Mouse (Mus musculus): Measurements from ENCODE around the gene Vtcn1. TPM values are rescaled to one million over a fixed set of nuclear protein-coding genes. Genes with fewer than 3 reads are reported as not detected.

The Vtcn1 gene
- polyA plus RNA-seq, 1 experiment from 2014 or later: 0.41 TPM

GRCm38 (mm10) chr3:100818709-100819108 lies 6.5 kb upstream of the Vtcn1 start:
- Histone ChIP-seq H3K36me3 (ENCODE audit: control insufficient read depth, insufficient read depth, low read length) (no peaks in the 10 kb centered on the region), H3K4me2 (ENCODE audit: low read length) (no peak overlapping the region), H3K9me3 (ENCODE audit: control insufficient read depth, low read length) (no peaks in the 10 kb centered on the region), H3K27ac (replicated peaks in 1 of 2; ENCODE audit: control insufficient read depth in 1 of 2, insufficient read depth in 1 of 2, low read depth in 2 of 2, low read length in 2 of 2) (no peak overlapping the region), H3K9ac (ENCODE audit: low read length) (no peak overlapping the region), H3K4me3 (ENCODE audit: control insufficient read depth in 1 of 2, insufficient read depth in 1 of 2, low read depth in 1 of 2, low read length in 2 of 2) (no peak overlapping the region), H3K27me3 (ENCODE audit: control insufficient read depth, insufficient read depth, low read length) (no peaks in the 10 kb centered on the region), H3K4me1 (ENCODE audit: control insufficient read depth in 2 of 2, insufficient read depth in 2 of 2, low read length in 2 of 2) (no peaks in the 10 kb centered on the region)
- WGBS: 73% methylated on average over 4 of the region's 4 CpGs
- no peak for ATAC-seq (ENCODE audit: insufficient number of reproducible peaks, insufficient read depth, low FRiP score, low read depth)

DNA sequence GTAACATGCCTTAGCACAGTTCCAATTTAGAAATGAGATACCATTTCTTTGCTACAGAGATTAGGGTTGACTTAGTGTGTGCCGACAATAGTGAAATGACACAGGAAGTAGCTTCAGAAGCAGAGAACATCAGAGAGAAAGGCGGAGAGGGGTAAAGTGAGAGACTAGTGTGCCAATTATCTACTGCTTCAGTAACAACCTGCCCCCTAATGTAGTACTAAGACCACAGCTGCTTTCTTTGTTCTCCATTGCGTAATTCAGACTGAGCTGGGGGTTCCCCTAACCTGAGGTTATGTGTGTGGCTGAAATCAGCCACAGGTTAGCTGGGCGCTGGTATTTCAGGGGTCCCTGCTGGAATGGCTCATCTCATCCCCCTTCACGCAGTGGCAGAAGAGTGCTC lies 5.7 kb upstream of the Vtcn1 start:
- no peaks in the 10 kb centered on the region for H3K9me3 ChIP-seq (ENCODE audit: control insufficient read depth, low read length)
- WGBS: 90% methylated on average over 5 of the region's 5 CpGs

DNA sequence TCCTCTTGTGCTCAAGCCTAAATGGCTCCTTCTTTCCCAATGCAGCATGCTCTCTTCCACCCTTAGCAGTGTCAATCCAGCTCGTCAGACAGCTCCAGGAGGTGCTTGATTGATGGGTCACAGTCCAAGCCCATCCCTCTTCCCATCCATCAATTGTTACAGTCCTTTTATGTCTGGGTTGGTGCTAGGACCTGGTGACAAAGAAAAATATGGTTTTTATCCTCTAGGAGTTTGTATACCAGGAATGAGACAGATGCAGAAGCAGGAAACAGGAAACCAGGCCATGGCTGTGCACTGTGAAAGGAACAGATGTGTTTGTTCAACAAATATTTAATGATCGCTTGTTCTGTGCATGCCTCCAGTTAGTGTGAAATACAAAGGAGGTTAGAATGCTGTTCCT lies 4.4 kb upstream of the Vtcn1 start:
- ATAC-seq (ENCODE audit: insufficient number of reproducible peaks, insufficient read depth, low FRiP score, low read depth): no peak
- Histone ChIP-seq H3K4me1 (ENCODE audit: control insufficient read depth in 2 of 2, insufficient read depth in 2 of 2, low read length in 2 of 2) (peaks cover 0 to 7% of the 10 kb centered on the region in 2 experiments; a peak in 2 of 4 replicates), H3K4me2 (ENCODE audit: low read length) (no peak overlapping the region), H3K27ac (replicated peaks in 1 of 2; ENCODE audit: control insufficient read depth in 1 of 2, insufficient read depth in 1 of 2, low read depth in 2 of 2, low read length in 2 of 2) (no peak overlapping the region), H3K36me3 (ENCODE audit: control insufficient read depth, insufficient read depth, low read length) (no peaks in the 10 kb centered on the region), H3K9ac (ENCODE audit: low read length) (no peak overlapping the region), H3K9me3 (ENCODE audit: control insufficient read depth, low read length) (no peaks in the 10 kb centered on the region), H3K4me3 (ENCODE audit: control insufficient read depth in 1 of 2, insufficient read depth in 1 of 2, low read depth in 1 of 2, low read length in 2 of 2) (no peak overlapping the region), H3K27me3 (ENCODE audit: control insufficient read depth, insufficient read depth, low read length) (no peaks in the 10 kb centered on the region)
- 63% methylated on average over 2 of the region's 2 CpGs for WGBS

More for the DNA sequence above, 5.7 kb upstream of the Vtcn1 start:
- Histone ChIP-seq H3K4me3 (ENCODE audit: control insufficient read depth in 1 of 2, insufficient read depth in 1 of 2, low read depth in 1 of 2, low read length in 2 of 2) (no peak overlapping the region), H3K4me2 (ENCODE audit: low read length) (no peak overlapping the region), H3K4me1 (ENCODE audit: control insufficient read depth in 2 of 2, insufficient read depth in 2 of 2, low read length in 2 of 2) (no peaks in the 10 kb centered on the region), H3K27me3 (ENCODE audit: control insufficient read depth, insufficient read depth, low read length) (no peaks in the 10 kb centered on the region), H3K36me3 (ENCODE audit: control insufficient read depth, insufficient read depth, low read length) (no peaks in the 10 kb centered on the region), H3K9ac (ENCODE audit: low read length) (no peak overlapping the region), H3K27ac (replicated peaks in 1 of 2; ENCODE audit: control insufficient read depth in 1 of 2, insufficient read depth in 1 of 2, low read depth in 2 of 2, low read length in 2 of 2) (no peak overlapping the region)
- ATAC-seq (ENCODE audit: insufficient number of reproducible peaks, insufficient read depth, low FRiP score, low read depth): no peak

GRCm38 (mm10) chr3:100821276-100821675 lies 4.0 kb upstream of the Vtcn1 start:
- no peaks in the 10 kb centered on the region for H3K36me3 ChIP-seq (ENCODE audit: control insufficient read depth, insufficient read depth, low read length)

GRCm38 (mm10) chr3:100843784-100844183 lies 18.5 kb downstream of the Vtcn1 start:
- Histone ChIP-seq H3K9ac (ENCODE audit: low read length) (no peak overlapping the region), H3K27ac (replicated peaks in 1 of 2; ENCODE audit: control insufficient read depth in 1 of 2, insufficient read depth in 1 of 2, low read depth in 2 of 2, low read length in 2 of 2) (no peak overlapping the region), H3K27me3 (ENCODE audit: control insufficient read depth, insufficient read depth, low read length) (no peaks in the 10 kb centered on the region), H3K4me2 (ENCODE audit: low read length) (no peak overlapping the region), H3K4me1 (ENCODE audit: control insufficient read depth in 2 of 2, insufficient read depth in 2 of 2, low read length in 2 of 2) (no peaks in the 10 kb centered on the region), H3K36me3 (ENCODE audit: control insufficient read depth, insufficient read depth, low read length) (no peaks in the 10 kb centered on the region), H3K4me3 (ENCODE audit: control insufficient read depth in 1 of 2, insufficient read depth in 1 of 2, low read depth in 1 of 2, low read length in 2 of 2) (no peak overlapping the region), H3K9me3 (ENCODE audit: control insufficient read depth, low read length) (no peaks in the 10 kb centered on the region)
- ATAC-seq (ENCODE audit: insufficient number of reproducible peaks, insufficient read depth, low FRiP score, low read depth): no peak
- WGBS: 72% methylated on average over 3 of the region's 3 CpGs

More at GRCm38 (mm10) chr3:100821276-100821675, 4.0 kb upstream of the Vtcn1 start:
- Histone ChIP-seq H3K27me3 (ENCODE audit: control insufficient read depth, insufficient read depth, low read length) (no peaks in the 10 kb centered on the region), H3K4me1 (ENCODE audit: control insufficient read depth in 2 of 2, insufficient read depth in 2 of 2, low read length in 2 of 2) (peaks cover 0 to 7% of the 10 kb centered on the region in 2 experiments; a peak in 2 of 4 replicates), H3K9ac (ENCODE audit: low read length) (no peak overlapping the region), H3K27ac (replicated peaks in 1 of 2; ENCODE audit: control insufficient read depth in 1 of 2, insufficient read depth in 1 of 2, low read depth in 2 of 2, low read length in 2 of 2) (no peak overlapping the region), H3K4me3 (ENCODE audit: control insufficient read depth in 1 of 2, insufficient read depth in 1 of 2, low read depth in 1 of 2, low read length in 2 of 2) (no peak overlapping the region), H3K9me3 (ENCODE audit: control insufficient read depth, low read length) (no peaks in the 10 kb centered on the region), H3K4me2 (ENCODE audit: low read length) (no peak overlapping the region)
- ATAC-seq (ENCODE audit: insufficient number of reproducible peaks, insufficient read depth, low FRiP score, low read depth): no peak
- 55% methylated on average over 2 of the region's 2 CpGs for WGBS

DNA sequence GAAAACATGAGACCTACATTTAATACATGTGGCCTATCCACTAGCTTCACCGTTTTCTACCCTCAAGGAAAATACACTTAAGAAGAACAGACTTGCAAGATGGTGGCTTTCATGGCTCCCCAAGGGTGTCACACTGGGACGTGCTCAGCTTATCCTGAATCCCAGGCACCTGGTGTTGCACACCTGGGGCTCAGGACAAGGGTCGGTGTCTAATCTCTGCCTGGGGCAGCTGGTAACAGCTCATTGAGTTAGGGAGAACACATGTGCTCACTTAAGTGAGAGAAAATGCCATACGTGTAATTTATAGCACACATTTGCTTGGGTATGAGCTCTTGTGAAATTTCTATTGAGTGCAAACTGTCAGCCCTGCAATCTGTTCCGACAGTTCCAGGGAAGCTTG lies 19.1 kb downstream of the Vtcn1 start:
- no peak overlapping the region for H3K9ac ChIP-seq (ENCODE audit: low read length)
- no peak overlapping the region for H3K27ac ChIP-seq (replicated peaks in 1 of 2; ENCODE audit: control insufficient read depth in 1 of 2, insufficient read depth in 1 of 2, low read depth in 2 of 2, low read length in 2 of 2)
- no peak overlapping the region for H3K4me2 ChIP-seq (ENCODE audit: low read length)
- 71% methylated on average over 5 of the region's 5 CpGs for WGBS
- no peak overlapping the region for H3K4me3 ChIP-seq (ENCODE audit: control insufficient read depth in 1 of 2, insufficient read depth in 1 of 2, low read depth in 1 of 2, low read length in 2 of 2)
- no peaks in the 10 kb centered on the region for H3K9me3 ChIP-seq (ENCODE audit: control insufficient read depth, low read length)
- no peaks in the 10 kb centered on the region for H3K27me3 ChIP-seq (ENCODE audit: control insufficient read depth, insufficient read depth, low read length)
- no peaks in the 10 kb centered on the region for H3K4me1 ChIP-seq (ENCODE audit: control insufficient read depth in 2 of 2, insufficient read depth in 2 of 2, low read length in 2 of 2)
- ATAC-seq (ENCODE audit: insufficient number of reproducible peaks, insufficient read depth, low FRiP score, low read depth): no peak
- H3K36me3 ChIP-seq (ENCODE audit: control insufficient read depth, insufficient read depth, low read length): no peaks in the 10 kb centered on the region

DNA sequence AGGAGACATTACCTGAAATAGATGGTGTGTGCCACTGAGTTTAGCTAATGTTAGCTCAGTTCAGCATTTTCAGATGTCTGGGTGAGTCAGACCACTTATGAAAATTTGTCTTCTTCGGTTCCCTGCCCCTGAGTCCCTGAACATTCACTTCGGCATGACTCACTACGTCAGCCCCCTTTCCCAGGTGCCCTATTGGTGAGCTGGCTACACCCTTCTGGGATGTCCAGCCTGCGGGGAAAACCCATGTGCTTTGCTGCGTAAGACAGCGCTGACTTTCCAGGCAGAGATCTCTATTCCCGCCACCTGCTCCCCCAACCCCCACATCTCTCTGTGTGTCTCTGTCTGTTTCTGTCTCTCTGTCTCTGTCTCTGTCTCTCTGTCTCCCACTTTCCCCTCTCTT lies 23.1 kb downstream of the Vtcn1 start:
- Histone ChIP-seq H3K9me3 (ENCODE audit: control insufficient read depth, low read length) (no peaks in the 10 kb centered on the region), H3K27ac (replicated peaks in 1 of 2; ENCODE audit: control insufficient read depth in 1 of 2, insufficient read depth in 1 of 2, low read depth in 2 of 2, low read length in 2 of 2) (no peak overlapping the region), H3K27me3 (ENCODE audit: control insufficient read depth, insufficient read depth, low read length) (no peaks in the 10 kb centered on the region), H3K36me3 (ENCODE audit: control insufficient read depth, insufficient read depth, low read length) (no peaks in the 10 kb centered on the region), H3K4me2 (ENCODE audit: low read length) (no peak overlapping the region), H3K4me1 (ENCODE audit: control insufficient read depth in 2 of 2, insufficient read depth in 2 of 2, low read length in 2 of 2) (no peaks in the 10 kb centered on the region), H3K4me3 (ENCODE audit: control insufficient read depth in 1 of 2, insufficient read depth in 1 of 2, low read depth in 1 of 2, low read length in 2 of 2) (no peak overlapping the region), H3K9ac (ENCODE audit: low read length) (no peak overlapping the region)
- 84% methylated on average over 7 of the region's 7 CpGs for WGBS
- ATAC-seq (ENCODE audit: insufficient number of reproducible peaks, insufficient read depth, low FRiP score, low read depth): no peak

DNA sequence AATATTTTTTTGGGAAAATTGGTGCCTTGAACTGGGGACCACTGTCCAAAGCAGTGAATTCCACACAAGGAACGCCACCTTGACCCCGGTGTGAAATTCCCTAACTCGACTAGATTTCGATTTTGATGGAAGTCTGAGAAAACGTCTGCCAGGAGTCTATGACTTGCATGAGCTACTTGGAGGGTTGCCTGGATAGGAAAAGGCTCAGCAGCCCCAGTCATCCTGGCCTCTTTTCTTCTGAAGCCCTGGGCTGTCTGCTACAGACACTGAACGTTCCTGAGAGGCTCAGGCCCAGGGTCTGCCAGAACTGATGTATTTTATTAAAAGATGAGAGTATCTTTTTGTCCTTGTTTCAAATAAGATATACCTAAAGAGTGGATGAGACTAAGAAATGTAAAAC lies 25.2 kb downstream of the Vtcn1 start:
- no peak overlapping the region for H3K4me3 ChIP-seq (ENCODE audit: control insufficient read depth in 1 of 2, insufficient read depth in 1 of 2, low read depth in 1 of 2, low read length in 2 of 2)
- H3K27ac ChIP-seq (replicated peaks in 1 of 2; ENCODE audit: control insufficient read depth in 1 of 2, insufficient read depth in 1 of 2, low read depth in 2 of 2, low read length in 2 of 2): no peak overlapping the region
- no peaks in the 10 kb centered on the region for H3K36me3 ChIP-seq (ENCODE audit: control insufficient read depth, insufficient read depth, low read length)
- WGBS: 73% methylated on average over 6 of the region's 6 CpGs
- no peak for ATAC-seq (ENCODE audit: insufficient number of reproducible peaks, insufficient read depth, low FRiP score, low read depth)
- no peaks in the 10 kb centered on the region for H3K9me3 ChIP-seq (ENCODE audit: control insufficient read depth, low read length)
- H3K4me2 ChIP-seq (ENCODE audit: low read length): no peak overlapping the region
- no peaks in the 10 kb centered on the region for H3K27me3 ChIP-seq (ENCODE audit: control insufficient read depth, insufficient read depth, low read length)
- H3K9ac ChIP-seq (ENCODE audit: low read length): no peak overlapping the region
- no peaks in the 10 kb centered on the region for H3K4me1 ChIP-seq (ENCODE audit: control insufficient read depth in 2 of 2, insufficient read depth in 2 of 2, low read length in 2 of 2)
